Mouse (Mus musculus) monocyte, adult 2 months (primary cell): ENCODE results near the gene Copz1.
"Not testable (repeated sequence)": the region's sequence is repeated elsewhere in the genome, so short reads cannot be mapped to it uniquely, and the experiment has no call there.

ENCODE experiments used
- DNase-seq, 2 experiments: peaks; one replicate each; pipeline ENCODE4 v3.0.0; 2022; ENCODE audit warnings: low spot score in 2 of 2, low read depth in 1 of 2

Gene Copz1

GRCm38 (mm10) chr15:103251595-103251994 is 20.9 kb upstream of the Copz1 start:
- no peak for DNase-seq

- DNase-seq: peak in 1 of 2 experiments; percentile 43
Observed at GRCm38 (mm10) chr15:103252660-103253059, 19.9 kb upstream of the Copz1 start.

- DNase-seq: no peak
Observed at GRCm38 (mm10) chr15:103253352-103253751, 19.2 kb upstream of the Copz1 start.

- DNase-seq: peak in 1 of 2 experiments; percentile 44
Observed at GRCm38 (mm10) chr15:103255169-103255568, 17.3 kb upstream of the Copz1 start.

GRCm38 (mm10) chr15:103256210-103256986 is 16.1 kb upstream of the Copz1 start:
- no peak for DNase-seq

GRCm38 (mm10) chr15:103257790-103258728 is 14.5 kb upstream of the Copz1 start, which contains the start of gene Nfe2:
TSS of gene Nfe2 (minus strand) at chr15:103258403.
- peak; percentile 91 to 95 for DNase-seq

- DNase-seq: no peak
Observed at GRCm38 (mm10) chr15:103259162-103259561, 13.4 kb upstream of the Copz1 start.

- no peak for DNase-seq
Observed at GRCm38 (mm10) chr15:103259989-103260388, 12.5 kb upstream of the Copz1 start.

GRCm38 (mm10) chr15:103264794-103265193 is 7.7 kb upstream of the Copz1 start:
- no peak for DNase-seq

GRCm38 (mm10) chr15:103268903-103269302 is 3.6 kb upstream of the Copz1 start:
- no peak for DNase-seq

- not testable (repeated sequence) for DNase-seq
Observed at GRCm38 (mm10) chr15:103275943-103276342, 3.4 kb downstream of the Copz1 start.

- DNase-seq: no peak
Observed at GRCm38 (mm10) chr15:103277949-103278348, 5.4 kb downstream of the Copz1 start.

- DNase-seq: no peak
Observed at GRCm38 (mm10) chr15:103279750-103280149, 7.2 kb downstream of the Copz1 start.

GRCm38 (mm10) chr15:103280817-103281464 is 8.4 kb downstream of the Copz1 start:
- no peak for DNase-seq

- DNase-seq: no peak
Observed at GRCm38 (mm10) chr15:103281465-103282205, 9.1 kb downstream of the Copz1 start.

GRCm38 (mm10) chr15:103284066-103284465 is 11.6 kb downstream of the Copz1 start:
- peak in 1 of 2 experiments; percentile 50 for DNase-seq

GRCm38 (mm10) chr15:103284647-103285046 is 12.1 kb downstream of the Copz1 start:
- no peak for DNase-seq

- no peak for DNase-seq
Observed at GRCm38 (mm10) chr15:103285778-103286417, 13.4 kb downstream of the Copz1 start.

GRCm38 (mm10) chr15:103289600-103289999 is 17.1 kb downstream of the Copz1 start:
- no peak for DNase-seq

- DNase-seq: no peak
Observed at GRCm38 (mm10) chr15:103290417-103290816, 17.9 kb downstream of the Copz1 start.
